Mouse (Mus musculus) spleen, adult 2 months (tissue): ENCODE results near the gene Tcirg1. TPM values are rescaled to one million over a fixed set of nuclear protein-coding genes. Genes with fewer than 3 reads are reported as not detected.
A peak's percentile ranks its signal among the peaks of the same experiment; 100 is the strongest.

Experiments used
- DNase-seq, 2 experiments: peaks; one replicate each; pipeline versions ENCODE4 v3.0.0 to v3.0.0-alpha.2; 2012 to 2021; ENCODE audit warnings: low spot score in 2 of 2, low read depth in 1 of 2
- H3K27ac ChIP-seq: fragments of 200-500 bp; 2 replicates; pipeline ENCODE4 v1.5.1; 2012; ENCODE audit warnings: low read length, inconsistent platforms; ENCODE audit not compliant: insufficient read depth
- H3K27me3 ChIP-seq: fragments of 200-500 bp; 2 replicates; pipeline ENCODE4 v1.6.1; 2012; ENCODE audit warnings: mild to moderate bottlenecking, moderate library complexity, low read length, inconsistent platforms; ENCODE audit not compliant: control insufficient read depth, insufficient read depth
- H3K36me3 ChIP-seq: fragments of 200-500 bp; 2 replicates; pipeline ENCODE4 v1.6.1; 2012; ENCODE audit warnings: mild to moderate bottlenecking, low read length, inconsistent platforms; ENCODE audit not compliant: control insufficient read depth, insufficient read depth
- H3K4me1 ChIP-seq: fragments of 200-500 bp; 2 replicates; pipeline ENCODE4 v1.6.1; 2011; ENCODE audit warnings: inconsistent platforms; ENCODE audit not compliant: control insufficient read depth, insufficient read depth, insufficient read length
- H3K4me3 ChIP-seq: fragments of 200-500 bp; 2 replicates; pipeline ENCODE4 v1.5.1; 2011; ENCODE audit warnings: mild to moderate bottlenecking, inconsistent platforms; ENCODE audit not compliant: insufficient read depth, insufficient read length; ENCODE audit errors: extremely low read depth
- CTCF ChIP-seq: fragments of 200-500 bp; IDR thresholded peaks from 2 replicates; pipeline ENCODE4 v1.5.1; 2011; ENCODE audit warnings: mild to moderate bottlenecking, inconsistent platforms; ENCODE audit not compliant: insufficient read depth, insufficient read length, insufficient replicate concordance; ENCODE audit errors: extremely low read depth
- POLR2A ChIP-seq: fragments of 200-500 bp; IDR thresholded peaks from 2 replicates; pipeline ENCODE4 v1.6.1; 2011; ENCODE audit warnings: low read depth, low read length, inconsistent platforms
- WGBS: fragments of 180-500 bp; shearing (Covaris S2); methylation state at CpG from one replicate; pipeline ENCODE4 v1.1.7; 2018; 5-methylcytosine and 5-hydroxymethylcytosine counted together
- polyA plus RNA-seq: library from polyadenylated mRNA; depleted of rRNA; stranded (reverse); fragments of >200 nt; gene quantifications from 2 replicates; pipeline ENCODE4 v1.2.3, GENCODE M21; 2012

The Tcirg1 gene
- polyA plus RNA-seq, 1 experiment: 269 TPM

- 5% methylated on average over 10 of the region's 10 CpGs for WGBS
- no peak for DNase-seq
- H3K36me3 ChIP-seq: peaks cover 44% of the 10 kb centered on the region
- H3K27me3 ChIP-seq: no peaks in the 10 kb centered on the region
- H3K4me1 ChIP-seq: peaks cover 21% of the 10 kb centered on the region
- no peak for TF ChIP-seq CTCF
- TF ChIP-seq POLR2A: no peak
- H3K4me3 ChIP-seq: peak overlapping the region; percentile 82
- peak overlapping the region; percentile 72 for H3K27ac ChIP-seq
These were observed 607 bp downstream of the Tcirg1 start for GRCm38 (mm10) chr19:3906326-3906725.

GRCm38 (mm10) chr19:3905261-3905969 is 1.5 kb downstream of the Tcirg1 start:
- Histone ChIP-seq H3K27me3 (no peaks in the 10 kb centered on the region), H3K4me3 (peak overlapping the region; percentile 82), H3K4me1 (peaks cover 21% of the 10 kb centered on the region), H3K36me3 (peaks cover 43% of the 10 kb centered on the region), H3K27ac (peak overlapping the region; percentile 85)
- DNase-seq: no peak
- 12% methylated on average over 6 of the region's 6 CpGs for WGBS
- TF ChIP-seq CTCF (no peak), POLR2A (no peak)

GRCm38 (mm10) chr19:3904363-3904675 is 2.6 kb downstream of the Tcirg1 start:
- Histone ChIP-seq H3K36me3 (peaks cover 40% of the 10 kb centered on the region), H3K4me3 (no peak overlapping the region), H3K27ac (no peak overlapping the region), H3K27me3 (no peaks in the 10 kb centered on the region), H3K4me1 (peaks cover 21% of the 10 kb centered on the region)
- TF ChIP-seq POLR2A (no peak), CTCF (no peak)
- WGBS: 85% methylated on average over 10 of the region's 10 CpGs
- no peak for DNase-seq

GRCm38 (mm10) chr19:3903648-3904362 is 3.1 kb downstream of the Tcirg1 start:
- no peak for TF ChIP-seq POLR2A
- TF ChIP-seq CTCF: no peak
- Histone ChIP-seq H3K4me3 (no peak overlapping the region), H3K27ac (no peak overlapping the region), H3K4me1 (peaks cover 22% of the 10 kb centered on the region), H3K27me3 (no peaks in the 10 kb centered on the region), H3K36me3 (peaks cover 35% of the 10 kb centered on the region)
- DNase-seq: no peak
- 90% methylated on average over 25 of the region's 25 CpGs for WGBS

GRCm38 (mm10) chr19:3902966-3903365 is 4.0 kb downstream of the Tcirg1 start:
- H3K36me3 ChIP-seq: peaks cover 33% of the 10 kb centered on the region
- no peak for DNase-seq
- no peak overlapping the region for H3K27ac ChIP-seq
- WGBS: 40% methylated on average over 12 of the region's 12 CpGs
- TF ChIP-seq POLR2A (no peak), CTCF (no peak)
- no peaks in the 10 kb centered on the region for H3K27me3 ChIP-seq
- peaks cover 24% of the 10 kb centered on the region for H3K4me1 ChIP-seq
- no peak overlapping the region for H3K4me3 ChIP-seq

GRCm38 (mm10) chr19:3899618-3900017 is 7.3 kb downstream of the Tcirg1 start:
- peaks cover 13% of the 10 kb centered on the region for H3K4me1 ChIP-seq
- no peak overlapping the region for H3K4me3 ChIP-seq
- H3K27ac ChIP-seq: no peak overlapping the region
- WGBS: 93% methylated on average over 4 of the region's 4 CpGs
- DNase-seq: no peak
- TF ChIP-seq CTCF: no peak
- TF ChIP-seq POLR2A: no peak
- no peaks in the 10 kb centered on the region for H3K27me3 ChIP-seq
- peaks cover 62% of the 10 kb centered on the region for H3K36me3 ChIP-seq

- 43% methylated on average over 7 of the region's 7 CpGs for WGBS
- no peak overlapping the region for H3K4me3 ChIP-seq
- no peaks in the 10 kb centered on the region for H3K27me3 ChIP-seq
- no peak for TF ChIP-seq POLR2A
- no peak for TF ChIP-seq CTCF
- H3K4me1 ChIP-seq: peaks cover 13% of the 10 kb centered on the region
- peaks cover 61% of the 10 kb centered on the region for H3K36me3 ChIP-seq
- peak in 1 of 2 experiments; percentile 41 for DNase-seq
- H3K27ac ChIP-seq: no peak overlapping the region
These were observed 8.0 kb downstream of the Tcirg1 start for GRCm38 (mm10) chr19:3898952-3899351.
